Mouse (Mus musculus): ENCODE measurements at regions not wholly inside any gene's neighbourhood (a gene's known extent, or its start where the extent isn't known, plus 50 kb on each side); places are given as distances from the start of the nearest gene placed in this dataset.

DNA sequence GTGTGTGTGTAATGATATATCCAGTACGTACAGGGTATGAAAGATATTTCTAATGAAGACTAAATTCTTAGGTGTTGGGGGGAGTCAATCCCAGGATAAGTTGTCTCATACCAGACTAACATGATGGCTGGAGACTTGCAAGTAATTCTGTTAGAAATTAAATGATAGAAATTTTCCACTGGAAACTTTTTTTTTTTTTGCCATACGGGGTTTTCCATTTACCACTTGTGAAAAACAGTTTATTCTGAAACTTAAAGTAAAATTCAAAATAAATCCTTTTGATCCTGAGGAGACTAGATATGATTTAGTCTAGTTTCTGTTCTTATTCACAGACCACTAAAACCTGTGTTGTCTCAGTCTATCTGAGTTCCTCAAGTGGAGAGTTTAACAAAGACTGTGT is 119.5 kb upstream of the Mmadhc start:
- WGBS: 78% methylated on average over 2 of the region's 2 CpGs
- ATAC-seq (ENCODE audit: insufficient number of reproducible peaks, insufficient read depth, low FRiP score, low TSS enrichment, low read depth): no peak

DNA sequence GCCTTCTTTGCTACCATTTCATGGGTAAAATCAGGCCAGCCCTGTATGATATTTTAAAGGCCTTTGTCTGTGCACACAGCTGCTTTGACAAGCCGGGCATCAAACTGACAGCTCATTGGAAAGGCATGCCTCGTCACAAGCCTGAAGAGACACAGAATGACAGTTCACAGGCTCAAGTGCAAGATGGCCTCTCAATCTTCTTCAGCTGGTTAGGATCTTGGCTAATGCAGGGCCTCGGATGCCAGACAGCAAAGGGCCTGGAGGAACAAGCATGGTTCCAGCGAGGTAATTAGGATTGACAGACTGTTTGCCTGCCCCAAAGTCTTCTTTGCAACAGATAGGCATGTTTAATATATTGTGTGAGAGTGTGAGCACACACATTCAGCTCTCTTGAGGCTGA is 109.3 kb upstream of the Mmadhc start:
- no peak for ATAC-seq (ENCODE audit: insufficient number of reproducible peaks, insufficient read depth, low FRiP score, low TSS enrichment, low read depth)

More for the DNA sequence above, 119.5 kb upstream of the Mmadhc start:
- no peak overlapping the region for H3K4me3 ChIP-seq
- H3K27me3 ChIP-seq: no peaks in the 10 kb centered on the region
- no peaks in the 10 kb centered on the region for H3K4me1 ChIP-seq
- H3K9me3 ChIP-seq: no peaks in the 10 kb centered on the region
- no peak overlapping the region for H3K9ac ChIP-seq
- H3K36me3 ChIP-seq: no peaks in the 10 kb centered on the region
- H3K4me2 ChIP-seq: no peak overlapping the region
- H3K27ac ChIP-seq: no peak overlapping the region

DNA sequence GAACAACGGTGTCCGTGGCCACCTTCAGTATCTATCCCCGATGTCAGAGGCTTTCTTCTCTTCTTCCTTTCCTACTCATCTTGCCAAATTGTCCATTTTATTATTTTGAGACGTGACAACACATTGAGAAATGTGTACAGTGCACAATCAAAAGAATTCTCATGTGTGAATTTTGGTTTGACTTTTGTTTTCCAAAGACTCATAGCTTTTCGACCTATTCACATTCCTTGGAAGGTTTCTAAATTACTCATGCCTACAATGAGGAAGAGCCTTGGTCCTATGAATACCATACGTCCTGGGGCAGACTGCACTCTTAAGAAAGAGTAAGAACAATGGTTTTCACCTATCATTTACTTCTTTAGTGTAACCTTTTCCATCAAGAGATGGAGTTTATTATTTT is 106.5 kb upstream of the Mmadhc start:
- Histone ChIP-seq H3K36me3 (no peaks in the 10 kb centered on the region), H3K27me3 (no peaks in the 10 kb centered on the region), H3K27ac (no peak overlapping the region), H3K9me3 (no peaks in the 10 kb centered on the region), H3K4me3 (no peak overlapping the region), H3K9ac (no peak overlapping the region), H3K4me2 (no peak overlapping the region), H3K4me1 (peaks cover 6% of the 10 kb centered on the region)
- 83% methylated on average over 6 of the region's 6 CpGs for WGBS
- no peak for ATAC-seq (ENCODE audit: insufficient number of reproducible peaks, insufficient read depth, low FRiP score, low TSS enrichment, low read depth)

More for the DNA sequence above, 109.3 kb upstream of the Mmadhc start:
- Histone ChIP-seq H3K27me3 (no peaks in the 10 kb centered on the region), H3K4me2 (no peak overlapping the region), H3K27ac (no peak overlapping the region), H3K4me1 (no peaks in the 10 kb centered on the region), H3K9me3 (no peaks in the 10 kb centered on the region), H3K36me3 (no peaks in the 10 kb centered on the region), H3K9ac (no peak overlapping the region), H3K4me3 (no peak overlapping the region)
- WGBS: 57% methylated on average over 4 of the region's 4 CpGs

DNA sequence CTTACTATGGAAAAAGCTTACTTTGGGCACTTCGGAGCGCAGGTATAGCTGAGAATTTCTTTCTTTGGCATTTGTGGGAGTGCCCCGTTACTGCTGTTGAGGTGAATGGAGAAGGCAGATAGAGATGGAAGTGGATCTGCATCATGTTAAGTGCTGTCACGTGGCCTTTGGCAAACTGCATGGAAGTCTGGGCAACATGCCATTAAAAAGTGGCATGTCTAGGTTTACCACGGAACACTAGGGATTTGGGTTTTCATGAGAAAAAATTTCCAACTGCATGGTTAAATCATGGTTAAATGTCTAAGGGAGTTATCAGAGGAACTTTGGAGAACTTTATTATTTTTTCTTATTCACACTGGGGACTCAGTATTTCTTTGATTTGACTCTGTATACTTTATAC is 102.0 kb upstream of the Mmadhc start:
- 64% methylated on average over 5 of the region's 5 CpGs for WGBS
- Histone ChIP-seq H3K27me3 (no peaks in the 10 kb centered on the region), H3K27ac (no peak overlapping the region), H3K9ac (no peak overlapping the region), H3K4me1 (peaks cover 7% of the 10 kb centered on the region), H3K9me3 (no peaks in the 10 kb centered on the region), H3K4me2 (no peak overlapping the region), H3K4me3 (no peak overlapping the region), H3K36me3 (no peaks in the 10 kb centered on the region)
- ATAC-seq (ENCODE audit: insufficient number of reproducible peaks, insufficient read depth, low FRiP score, low TSS enrichment, low read depth): no peak

DNA sequence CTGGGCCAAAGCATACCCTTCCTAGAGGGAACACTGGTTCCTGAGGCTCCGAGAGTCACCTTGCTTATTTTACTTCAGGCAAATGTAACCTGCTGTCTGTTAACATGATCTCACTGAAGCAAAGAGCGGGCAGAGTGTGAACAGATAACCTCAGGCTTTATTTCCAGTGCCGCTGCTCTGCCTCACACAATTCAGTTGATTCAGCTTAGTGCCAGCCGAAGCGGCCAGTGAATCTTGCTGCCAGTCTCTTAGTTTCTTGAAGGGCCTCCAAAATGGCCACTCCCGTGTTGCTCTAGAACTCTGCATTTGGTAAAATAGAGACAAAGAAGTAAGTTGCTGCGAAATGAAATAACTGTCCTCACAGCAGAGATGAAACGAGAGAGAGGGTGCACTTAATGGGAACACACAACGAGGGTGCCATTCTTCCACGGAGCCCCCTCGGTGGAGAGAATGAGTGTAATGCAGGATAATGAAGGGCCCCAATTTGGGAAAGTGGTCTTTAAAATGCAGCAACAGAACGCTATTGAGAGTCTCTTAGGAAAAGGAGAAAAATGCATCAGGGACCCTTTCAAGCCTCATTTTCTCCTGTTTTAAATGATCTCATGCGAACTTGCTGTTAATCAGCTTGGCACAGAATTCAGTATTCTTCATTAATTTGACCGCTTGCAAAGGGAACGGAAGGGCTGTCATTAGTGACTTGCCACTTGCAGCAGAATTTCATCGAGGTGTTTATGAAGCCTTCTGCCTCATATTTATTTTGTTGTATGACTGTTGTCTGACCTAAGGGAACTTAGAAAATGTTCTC is 81.2 kb upstream of the Mmadhc start:
- 74% methylated on average over 16 of the region's 16 CpGs for WGBS
- H3K4me1 ChIP-seq: peaks cover 9% of the 10 kb centered on the region; the same call in 1 of the 2 replicates

DNA sequence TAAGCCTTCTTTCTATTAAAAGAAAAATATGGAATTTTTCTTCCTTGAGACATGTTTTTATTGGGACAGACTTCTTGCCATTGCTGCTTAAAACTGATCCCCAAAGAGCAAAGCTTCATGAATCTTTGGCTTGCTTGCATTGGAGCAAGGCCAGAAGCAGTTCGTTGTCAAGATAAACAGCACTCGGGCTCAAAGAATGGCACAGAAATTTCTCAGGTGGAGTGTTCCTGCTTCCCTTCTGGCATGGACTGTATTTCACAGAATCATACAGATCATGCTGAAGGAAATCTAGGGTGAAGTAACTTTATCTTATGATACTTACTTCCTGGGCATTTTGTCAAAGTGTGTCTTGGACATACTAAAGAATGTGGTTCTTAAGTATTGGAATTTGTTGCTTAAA is 77.0 kb upstream of the Mmadhc start:
- WGBS: 60% methylated on average over 2 of the region's 2 CpGs
- ATAC-seq (ENCODE audit: insufficient number of reproducible peaks, insufficient read depth, low FRiP score, low TSS enrichment, low read depth): no peak
- Histone ChIP-seq H3K4me1 (peaks cover 10% of the 10 kb centered on the region; the same call in 1 of the 2 replicates), H3K36me3 (no peaks in the 10 kb centered on the region), H3K9ac (no peak overlapping the region), H3K4me3 (no peak overlapping the region), H3K9me3 (no peaks in the 10 kb centered on the region), H3K27ac (no peak overlapping the region), H3K4me2 (no peak overlapping the region), H3K27me3 (no peaks in the 10 kb centered on the region)

More for the DNA sequence above, 81.2 kb upstream of the Mmadhc start:
- no peak overlapping the region for H3K9ac ChIP-seq
- no peaks in the 10 kb centered on the region for H3K27me3 ChIP-seq
- H3K27ac ChIP-seq: no peak overlapping the region
- no peak overlapping the region for H3K4me2 ChIP-seq
- no peak overlapping the region for H3K4me3 ChIP-seq
- no peaks in the 10 kb centered on the region for H3K36me3 ChIP-seq
- no peak for ATAC-seq (ENCODE audit: insufficient number of reproducible peaks, insufficient read depth, low FRiP score, low TSS enrichment, low read depth)
- H3K9me3 ChIP-seq: no peaks in the 10 kb centered on the region

DNA sequence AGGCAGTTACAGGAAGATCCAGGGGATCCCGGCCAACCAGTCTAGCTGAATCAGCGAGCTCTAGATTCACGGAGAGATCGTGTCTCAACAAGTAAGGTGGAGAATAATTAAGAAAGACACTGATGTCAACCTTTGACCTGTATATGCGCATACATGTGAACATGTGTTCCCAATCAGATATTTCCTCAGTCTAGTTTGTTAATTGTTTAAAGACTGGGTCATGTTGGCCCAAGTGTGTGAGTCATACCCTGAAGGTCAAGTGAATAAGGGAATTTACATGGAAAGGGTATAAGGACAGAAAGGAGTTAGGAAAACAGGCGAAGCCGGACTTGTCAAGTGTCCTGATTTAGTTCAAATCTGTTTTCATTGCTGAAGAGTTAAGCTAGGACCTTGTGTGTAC is 76.4 kb upstream of the Mmadhc start:
- ATAC-seq (ENCODE audit: insufficient number of reproducible peaks, insufficient read depth, low FRiP score, low TSS enrichment, low read depth): no peak
- Histone ChIP-seq H3K4me3 (no peak overlapping the region), H3K4me1 (peaks cover 14% of the 10 kb centered on the region; the same call in 1 of the 2 replicates), H3K27ac (no peak overlapping the region), H3K27me3 (no peaks in the 10 kb centered on the region), H3K9me3 (no peaks in the 10 kb centered on the region), H3K36me3 (no peaks in the 10 kb centered on the region), H3K4me2 (no peak overlapping the region), H3K9ac (no peak overlapping the region)
- 55% methylated on average over 7 of the region's 7 CpGs for WGBS

DNA sequence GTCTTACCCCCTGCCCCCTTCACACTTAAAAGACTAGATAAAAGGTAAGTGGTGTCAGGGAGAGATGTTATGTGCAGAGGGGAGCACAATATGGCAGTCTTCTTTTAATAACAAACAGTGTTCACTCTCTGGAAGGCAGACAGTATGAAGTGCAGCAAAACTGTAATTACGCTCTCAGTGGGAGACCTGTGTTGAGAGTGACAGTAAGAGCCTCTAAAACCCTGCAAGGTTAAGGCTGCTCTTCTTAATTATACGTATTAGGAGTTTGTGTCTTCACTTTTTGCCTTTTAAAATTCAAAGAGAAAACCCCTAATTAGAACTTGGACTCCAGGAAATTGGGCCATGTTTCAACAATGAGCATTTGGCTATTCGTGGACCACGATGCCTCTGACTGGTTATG is 72.2 kb upstream of the Mmadhc start:
- no peak overlapping the region for H3K4me3 ChIP-seq

DNA sequence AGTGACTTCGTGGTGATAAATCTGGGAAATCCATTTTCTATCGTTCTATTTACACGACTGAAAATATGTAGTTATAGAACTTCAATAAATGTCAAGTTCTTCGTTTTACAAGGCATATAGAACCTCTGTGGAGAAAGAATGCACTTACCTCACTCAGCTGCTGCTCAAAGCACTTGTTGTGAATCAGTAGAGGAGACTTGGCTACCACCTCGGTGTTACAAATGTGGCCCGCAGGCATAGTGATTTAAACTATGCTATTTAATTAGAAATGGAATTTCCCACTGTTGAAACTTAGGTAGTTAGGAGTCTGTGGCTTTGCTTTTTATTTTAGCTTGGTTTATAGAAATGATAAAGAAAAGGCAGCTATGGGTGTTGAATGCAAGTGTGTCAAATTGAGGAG is 71.8 kb upstream of the Mmadhc start:
- ATAC-seq (ENCODE audit: insufficient number of reproducible peaks, insufficient read depth, low FRiP score, low TSS enrichment, low read depth): no peak

More for the DNA sequence above, 72.2 kb upstream of the Mmadhc start:
- no peak overlapping the region for H3K27ac ChIP-seq
- H3K9me3 ChIP-seq: no peaks in the 10 kb centered on the region
- no peak overlapping the region for H3K4me2 ChIP-seq
- no peak overlapping the region for H3K9ac ChIP-seq
- WGBS: 69% methylated on average over 4 of the region's 4 CpGs
- no peaks in the 10 kb centered on the region for H3K27me3 ChIP-seq
- no peaks in the 10 kb centered on the region for H3K36me3 ChIP-seq
- ATAC-seq (ENCODE audit: insufficient number of reproducible peaks, insufficient read depth, low FRiP score, low TSS enrichment, low read depth): no peak
- H3K4me1 ChIP-seq: peaks cover 5% of the 10 kb centered on the region; the same call in 1 of the 2 replicates

DNA sequence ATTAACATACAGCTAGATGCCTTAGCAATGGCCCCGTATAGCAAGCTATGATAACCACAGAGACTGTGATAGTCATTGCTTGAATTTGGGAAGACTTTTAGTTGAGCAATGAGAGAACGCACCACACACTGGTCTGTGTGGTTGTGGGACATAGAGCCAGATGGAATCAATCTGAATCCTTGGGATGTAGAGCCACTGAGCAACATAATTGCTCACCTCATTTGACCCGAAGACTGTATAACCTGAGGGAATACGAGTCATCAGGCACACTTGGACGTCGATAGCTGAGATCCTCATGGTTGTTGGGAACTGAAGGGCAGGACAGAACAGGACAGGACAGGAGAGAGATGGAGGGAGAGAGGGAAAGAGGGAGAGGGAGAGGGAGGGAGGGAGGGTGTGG is 68.6 kb upstream of the Mmadhc start:
- no peaks in the 10 kb centered on the region for H3K27me3 ChIP-seq
- H3K36me3 ChIP-seq: no peaks in the 10 kb centered on the region
- no peak overlapping the region for H3K9ac ChIP-seq
- H3K4me1 ChIP-seq: 0 out of 2 replicates have a peak, but pooled peaks cover 5% of the 10 kb centered on the region
- no peak overlapping the region for H3K4me3 ChIP-seq
- H3K9me3 ChIP-seq: no peaks in the 10 kb centered on the region
- no peak overlapping the region for H3K27ac ChIP-seq
- no peak overlapping the region for H3K4me2 ChIP-seq
- 44% methylated on average over 6 of the region's 6 CpGs for WGBS
- ATAC-seq (ENCODE audit: insufficient number of reproducible peaks, insufficient read depth, low FRiP score, low TSS enrichment, low read depth): no peak

More for the DNA sequence above, 71.8 kb upstream of the Mmadhc start:
- Histone ChIP-seq H3K27ac (no peak overlapping the region), H3K4me2 (no peak overlapping the region), H3K36me3 (no peaks in the 10 kb centered on the region), H3K4me3 (no peak overlapping the region), H3K4me1 (peaks cover 5% of the 10 kb centered on the region; the same call in 1 of the 2 replicates), H3K9ac (no peak overlapping the region), H3K9me3 (no peaks in the 10 kb centered on the region), H3K27me3 (no peaks in the 10 kb centered on the region)
- WGBS: 58% methylated on average over 6 of the region's 6 CpGs

DNA sequence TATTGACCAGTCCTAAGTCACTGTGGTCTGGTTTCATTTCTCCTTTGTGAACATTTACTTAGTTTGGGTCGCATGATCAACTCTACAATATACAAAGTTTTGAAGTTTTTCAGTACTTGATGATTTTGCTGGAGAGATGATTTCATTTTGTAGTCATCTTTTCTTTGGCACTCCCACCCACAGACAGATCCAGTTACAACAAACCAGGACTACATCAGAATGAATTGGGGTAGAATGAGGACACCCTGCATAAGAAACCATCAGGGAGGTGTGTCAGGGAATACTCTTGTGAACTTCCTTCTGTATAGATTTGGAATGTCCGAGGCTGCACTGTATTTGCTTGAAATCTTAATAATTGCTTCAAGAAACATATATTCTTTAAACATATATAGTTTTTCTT is 59.5 kb upstream of the Mmadhc start:
- Histone ChIP-seq H3K27ac (no peak overlapping the region), H3K4me1 (no peaks in the 10 kb centered on the region), H3K9me3 (no peaks in the 10 kb centered on the region), H3K4me3 (no peak overlapping the region), H3K36me3 (no peaks in the 10 kb centered on the region), H3K9ac (no peak overlapping the region), H3K4me2 (no peak overlapping the region), H3K27me3 (no peaks in the 10 kb centered on the region)
- 83% methylated on average over 2 of the region's 2 CpGs for WGBS
- no peak for ATAC-seq (ENCODE audit: insufficient number of reproducible peaks, insufficient read depth, low FRiP score, low TSS enrichment, low read depth)

DNA sequence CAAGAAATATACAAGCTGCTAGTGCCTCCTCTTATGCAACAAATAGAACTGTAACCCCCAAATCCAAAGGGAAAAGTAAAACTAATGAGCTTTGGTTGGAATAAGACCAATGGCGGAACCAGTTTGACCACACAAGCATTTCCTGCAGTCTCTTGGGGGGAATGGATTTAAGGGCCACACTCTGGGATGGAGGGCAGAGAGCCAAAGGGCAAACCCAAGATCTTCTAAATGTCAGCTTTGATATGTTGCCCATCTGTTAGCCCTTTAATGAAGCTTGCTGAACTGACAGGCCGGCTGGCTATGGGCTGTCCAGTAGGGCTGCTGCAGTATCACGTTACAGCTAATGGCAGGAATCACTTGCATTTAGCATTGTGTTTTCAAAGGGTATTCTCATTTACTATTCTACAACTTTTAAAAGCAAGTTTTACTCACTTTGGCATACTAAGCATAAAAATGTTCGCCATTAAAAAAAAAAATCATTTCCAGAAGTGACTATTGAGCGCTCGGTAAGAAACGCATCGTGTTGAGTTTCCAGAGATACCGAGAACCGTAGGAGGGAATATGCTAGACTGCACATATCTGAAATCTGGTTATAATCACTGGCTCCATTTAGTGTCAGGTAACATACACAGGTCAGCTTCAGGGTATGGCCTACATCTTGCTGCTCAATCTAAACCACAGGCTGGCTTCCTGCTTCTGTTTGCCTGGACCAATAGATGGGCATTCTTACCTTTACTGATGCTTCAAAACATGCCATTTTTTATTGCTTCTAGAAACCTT is 51.1 kb upstream of the Mmadhc start:
- no peaks in the 10 kb centered on the region for H3K9me3 ChIP-seq
- H3K36me3 ChIP-seq: no peaks in the 10 kb centered on the region
- H3K27ac ChIP-seq: no peak overlapping the region
- no peak overlapping the region for H3K4me3 ChIP-seq
- ATAC-seq (ENCODE audit: insufficient number of reproducible peaks, insufficient read depth, low FRiP score, low TSS enrichment, low read depth): no peak
- 28% methylated on average over 10 of the region's 10 CpGs for WGBS
- H3K4me1 ChIP-seq: peaks cover 7% of the 10 kb centered on the region
- no peak overlapping the region for H3K9ac ChIP-seq
- no peak overlapping the region for H3K4me2 ChIP-seq
- no peaks in the 10 kb centered on the region for H3K27me3 ChIP-seq

Measured in embryonic facial prominence, embryonic 13.5 days (tissue).